Mouse (Mus musculus) kidney, postnatal 0 days (tissue): ENCODE measurements around the gene Pml. TPM values are rescaled to one million over a fixed set of nuclear protein-coding genes. Genes with fewer than 3 reads are reported as not detected.

Experiments
- ATAC-seq: fragments of 200-750 bp; cut with Nextera tagmentation; replicated peaks from 2 replicates; pipeline ENCODE4 v1.8.0; 2017; ENCODE audit warnings: low read depth, moderate number of reproducible peaks, moderate TSS enrichment, moderate library complexity; ENCODE audit not compliant: low FRiP score
- DNase-seq: peaks from one replicate; pipeline ENCODE4 v3.0.0-alpha.2; 2016; ENCODE audit warnings: low spot score
- H3K27ac ChIP-seq: fragments of 300-500 bp; sonication (generic); 2 replicates; pipeline ENCODE4 v1.5.1; 2014; ENCODE audit warnings: mild to moderate bottlenecking
- H3K27me3 ChIP-seq: fragments of 300-500 bp; sonication (generic); 2 replicates; pipeline ENCODE4 v1.6.1; 2014; ENCODE audit warnings: low read length, mixed read lengths; ENCODE audit not compliant: insufficient read depth
- H3K36me3 ChIP-seq: fragments of 300-500 bp; sonication (generic); 2 replicates; pipeline ENCODE4 v1.6.1; 2014; ENCODE audit warnings: low read length, mixed read lengths; ENCODE audit not compliant: insufficient read depth
- H3K4me1 ChIP-seq: fragments of 300-500 bp; sonication (generic); replicated peaks from 2 replicates; pipeline ENCODE4 v1.6.1; 2014; ENCODE audit warnings: antibody characterized with exemption, low read length, mixed read lengths; ENCODE audit not compliant: insufficient read depth
- H3K4me2 ChIP-seq: fragments of 300-500 bp; sonication (generic); 2 replicates; pipeline ENCODE4 v1.6.1; 2014; ENCODE audit warnings: mild to moderate bottlenecking, low read length, moderate library complexity, mixed read lengths
- H3K4me3 ChIP-seq: fragments of 300-500 bp; sonication (generic); replicated peaks from 2 replicates; pipeline ENCODE4 v1.5.1; 2014; ENCODE audit warnings: low read depth, low read length
- H3K9ac ChIP-seq: fragments of 300-500 bp; sonication (generic); 2 replicates; pipeline ENCODE4 v1.6.1; 2014; ENCODE audit warnings: low read depth, low read length
- H3K9me3 ChIP-seq: fragments of 300-500 bp; sonication (generic); replicated peaks from 2 replicates; pipeline ENCODE4 v1.6.1; 2016; ENCODE audit warnings: low read length, inconsistent platforms, mixed read lengths
- CTCF ChIP-seq: IDR thresholded peaks from 2 replicates; pipeline ENCODE4 v1.5.1; 2016; ENCODE audit warnings: antibody characterized with exemption, low read depth, mild to moderate bottlenecking, moderate library complexity
- WGBS: fragments of 180-500 bp; shearing (Covaris S2); extraction: QIAGEN DNeasy Blood & Tissue Kit; methylation state at CpG from one replicate; pipeline ENCODE4 v1.1.7; 2014; 5-methylcytosine and 5-hydroxymethylcytosine counted together
- polyA plus RNA-seq: library from polyadenylated mRNA; unstranded; fragments of >200 nt; fragmentation: Nextera tagmentation; extraction: Ambion mirVana; gene quantifications from 2 replicates; pipeline ENCODE4 v1.2.1, GENCODE M21; 2015

Pml gene
- polyA plus RNA-seq, 1 experiment from 2014 or later: 14.3 TPM

GRCm38 (mm10) chr9:58220218-58220903 lies 29.2 kb downstream of the Pml start:
- H3K4me2 ChIP-seq: no peak overlapping the region
- 65% methylated on average over 24 of the region's 24 CpGs for WGBS
- no peaks in the 10 kb centered on the region for H3K27me3 ChIP-seq
- H3K4me3 ChIP-seq: no peak overlapping the region
- peak; percentile 74 for DNase-seq
- TF ChIP-seq CTCF: peak; percentile 70
- ATAC-seq: no peak
- no peaks in the 10 kb centered on the region for H3K4me1 ChIP-seq
- no peak overlapping the region for H3K27ac ChIP-seq
- H3K36me3 ChIP-seq: peaks cover 39% of the 10 kb centered on the region
- H3K9me3 ChIP-seq: no peaks in the 10 kb centered on the region
- H3K9ac ChIP-seq: no peak overlapping the region

- Histone ChIP-seq H3K9ac (no peak overlapping the region), H3K9me3 (no peaks in the 10 kb centered on the region), H3K4me3 (no peak overlapping the region), H3K4me1 (peaks cover 7% of the 10 kb centered on the region), H3K27me3 (no peaks in the 10 kb centered on the region), H3K27ac (no peak overlapping the region), H3K36me3 (peaks cover 26% of the 10 kb centered on the region), H3K4me2 (no peak overlapping the region)
- no peak for TF ChIP-seq CTCF
- 89% methylated on average over 3 of the region's 3 CpGs for WGBS
- ATAC-seq (no peak), DNase-seq (no peak)
Observed at GRCm38 (mm10) chr9:58218539-58218938, 31.0 kb downstream of the Pml start.

GRCm38 (mm10) chr9:58216402-58216801 lies 33.2 kb downstream of the Pml start:
- no peaks in the 10 kb centered on the region for H3K27me3 ChIP-seq
- WGBS: 52% methylated on average over 6 of the region's 6 CpGs
- peaks cover 18% of the 10 kb centered on the region for H3K36me3 ChIP-seq
- peak; percentile 82 for TF ChIP-seq CTCF
- DNase-seq (peak; percentile 68), ATAC-seq (no peak)
- no peak overlapping the region for H3K9ac ChIP-seq
- H3K9me3 ChIP-seq: no peaks in the 10 kb centered on the region
- H3K4me3 ChIP-seq: no peak overlapping the region
- no peak overlapping the region for H3K27ac ChIP-seq
- peaks cover 10% of the 10 kb centered on the region for H3K4me1 ChIP-seq
- no peak overlapping the region for H3K4me2 ChIP-seq

- Histone ChIP-seq H3K4me2 (0 out of 2 replicates have a peak overlapping the region, but pooled peaks have one; percentile 5), H3K4me3 (no peak overlapping the region), H3K27ac (peak overlapping the region; percentile 75), H3K9ac (no peak overlapping the region), H3K9me3 (no peaks in the 10 kb centered on the region), H3K36me3 (peaks cover 8% of the 10 kb centered on the region), H3K27me3 (no peaks in the 10 kb centered on the region), H3K4me1 (peaks cover 10% of the 10 kb centered on the region)
- 36% methylated on average over 8 of the region's 8 CpGs for WGBS
- ATAC-seq (no peak), DNase-seq (peak; percentile 90)
- no peak for TF ChIP-seq CTCF
Observed at GRCm38 (mm10) chr9:58214519-58215180, 34.9 kb downstream of the Pml start.

- peaks cover 10% of the 10 kb centered on the region for H3K4me1 ChIP-seq
- DNase-seq (peak; percentile 78), ATAC-seq (peak; percentile 48; the same call in 1 of the 2 replicates)
- H3K9ac ChIP-seq: no peak overlapping the region
- H3K27ac ChIP-seq: peak overlapping the region; percentile 75
- no peak overlapping the region for H3K4me3 ChIP-seq
- no peaks in the 10 kb centered on the region for H3K9me3 ChIP-seq
- H3K4me2 ChIP-seq: peak overlapping the region; percentile 5; the same call in 1 of the 2 replicates
- WGBS: 11% methylated on average over 5 of the region's 5 CpGs
- TF ChIP-seq CTCF: no peak
- no peaks in the 10 kb centered on the region for H3K36me3 ChIP-seq
- H3K27me3 ChIP-seq: no peaks in the 10 kb centered on the region
Observed at GRCm38 (mm10) chr9:58213865-58214264, 35.7 kb downstream of the Pml start.

GRCm38 (mm10) chr9:58213377-58213776 lies 36.2 kb downstream of the Pml start:
- Histone ChIP-seq H3K27ac (no peak overlapping the region), H3K9me3 (no peaks in the 10 kb centered on the region), H3K4me3 (no peak overlapping the region), H3K4me1 (peaks cover 10% of the 10 kb centered on the region), H3K36me3 (no peaks in the 10 kb centered on the region), H3K4me2 (no peak overlapping the region; the same call in 1 of the 2 replicates), H3K27me3 (no peaks in the 10 kb centered on the region), H3K9ac (no peak overlapping the region)
- no peak for TF ChIP-seq CTCF
- DNase-seq: no peak
- ATAC-seq: no peak
- 48% methylated on average over 5 of the region's 5 CpGs for WGBS
